Mouse (Mus musculus): ENCODE results near the gene Crnn. TPM values are rescaled to one million over a fixed set of nuclear protein-coding genes. Genes with fewer than 3 reads are reported as not detected.

Gene Crnn
- total RNA-seq (2012; rRNA removed) (not detected in 2 replicates), total RNA-seq (2014; rRNA removed) (not detected in 2 replicates), polyA plus RNA-seq (2012; ENCODE audit: insufficient read length, low read depth) (not detected in 2 replicates)

DNA sequence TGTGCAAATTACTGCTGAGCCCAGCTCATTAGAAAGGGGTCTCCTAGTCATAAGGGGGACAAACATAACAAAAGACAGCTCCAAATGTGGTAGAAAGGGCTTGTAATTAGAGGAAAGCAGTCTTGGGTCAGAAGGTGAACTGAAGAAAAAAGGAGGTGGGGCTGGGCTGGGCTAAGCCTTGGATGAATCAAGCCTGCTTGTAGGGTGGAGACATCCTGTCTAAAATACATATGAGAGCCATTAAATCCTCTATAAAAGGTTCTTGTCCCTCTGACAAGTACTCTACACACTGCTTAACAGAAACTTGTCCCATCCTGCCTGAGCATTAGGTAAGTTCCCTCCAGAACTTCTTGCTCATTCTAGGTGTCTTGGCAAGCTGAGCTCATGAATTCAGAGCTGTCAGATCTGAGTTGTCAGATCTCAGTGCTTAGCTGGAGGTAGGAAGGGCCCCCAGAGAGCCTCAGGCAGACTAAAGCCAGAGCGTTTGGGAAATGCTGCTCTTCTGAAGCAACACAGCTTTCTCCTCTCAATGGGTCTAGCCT is at the start of gene Crnn:
Crnn (plus strand) TSS at position 278 of the 542 bp plus-strand sequence.
- dilution Hi-C loops (cut with MboI; ENCODE audit: extremely low pct_ligation_motif_present, extremely low pct_unique_long_range_greater_than_20kb, low sequenced_read_pairs), result no loop called here
- H3K4me1 ChIP-seq (ENCODE audit: control insufficient read depth in 1 of 2, insufficient read depth in 2 of 2), result no peaks in the 10 kb centered on the region
- no peaks in the 10 kb centered on the region for H3K27me3 ChIP-seq (replicated peaks)
- no peak within 1 kb of the TSS for H3K9ac ChIP-seq (ENCODE audit: insufficient read depth, low read depth)
- no peak for DNase-seq (ENCODE audit: extremely low read depth)
- TF ChIP-seq USF1 (IDR thresholded peaks at IDR 0.05; ENCODE audit: low read depth, low read length), result no peak
- no peak for TF ChIP-seq NRF1 (IDR thresholded peaks at IDR 0.05; ENCODE audit: low read depth, low read length)
- TF ChIP-seq ZNF384 (IDR thresholded peaks at IDR 0.05; ENCODE audit: low read depth, low read length), result no peak
- TF ChIP-seq ZMIZ1 (IDR thresholded peaks at IDR 0.05; ENCODE audit: low read depth, low read length), result no peak
- no peak for TF ChIP-seq TBP (conservative IDR thresholded peaks at IDR 0.05; ENCODE audit: low read depth, low read length)
- TF ChIP-seq CHD2 (IDR thresholded peaks at IDR 0.05; ENCODE audit: low read length), result no peak
- TF ChIP-seq ELF1 (IDR thresholded peaks at IDR 0.05; ENCODE audit: low read depth, low read length), result no peak
- TF ChIP-seq HCFC1 (IDR thresholded peaks at IDR 0.05; ENCODE audit: low read depth, low read length), result no peak
- TF ChIP-seq MEF2A (IDR thresholded peaks at IDR 0.05; ENCODE audit: borderline replicate concordance, low read depth, low read length), result no peak
- TF ChIP-seq ZKSCAN1 (IDR thresholded peaks at IDR 0.05; ENCODE audit: borderline replicate concordance, low read depth, low read length), result no peak
- TF ChIP-seq SIN3A (IDR thresholded peaks at IDR 0.05; ENCODE audit: low read length), result no peak
- no peak for TF ChIP-seq POLR2AphosphoS2 (IDR thresholded peaks at IDR 0.05; ENCODE audit: low read depth, low read length)
- TF ChIP-seq BHLHE40 (IDR thresholded peaks at IDR 0.05; ENCODE audit: low read depth, low read length), result no peak
- TF ChIP-seq UBTF (IDR thresholded peaks at IDR 0.05; ENCODE audit: low read depth, low read length), result no peak
- no peak for TF ChIP-seq EP300 (IDR thresholded peaks at IDR 0.05; ENCODE audit: low read length)
- TF ChIP-seq MAFK (IDR thresholded peaks at IDR 0.05; ENCODE audit: insufficient replicate concordance, low read length), result no peak
- no peak for TF ChIP-seq USF2 (conservative IDR thresholded peaks at IDR 0.05; ENCODE audit: low read depth, low read length)
- no peak for TF ChIP-seq RAD21 (IDR thresholded peaks at IDR 0.05; ENCODE audit: low read depth, low read length)
- TF ChIP-seq KAT2A (IDR thresholded peaks at IDR 0.05; ENCODE audit: insufficient replicate concordance, low read length), result no peak
- no peak for TF ChIP-seq MXI1 (IDR thresholded peaks at IDR 0.05; ENCODE audit: low read depth, low read length)
- no peak within 1 kb of the TSS for H3K4me2 ChIP-seq (ENCODE audit: insufficient read depth, low read depth, poor library complexity, severe bottlenecking)
- in situ Hi-C loops (cut with MboI; ENCODE audit: low pct_ligation_motif_present, low pct_unique_long_range_greater_than_20kb, low sequenced_read_pairs), result no loop called here
- H3K79me2 ChIP-seq (replicated peaks; ENCODE audit: control insufficient read depth, extremely low read depth, insufficient read depth, poor library complexity, severe bottlenecking), result no peaks in the 10 kb centered on the region
- no peak within 1 kb of the TSS for H3K4me3 ChIP-seq (replicated peaks in 1 of 3; ENCODE audit: low read depth in 2 of 3, low read length in 2 of 3, poor library complexity in 1 of 3)
- no peaks in the 10 kb centered on the region for H3K9me3 ChIP-seq (replicated peaks; ENCODE audit: low read length)
- no peak within 1 kb of the TSS for H3K27ac ChIP-seq (ENCODE audit: insufficient read depth, low read depth)
- H3K36me3 ChIP-seq (replicated peaks in 1 of 2; ENCODE audit: control insufficient read depth in 1 of 2, insufficient read depth in 1 of 2, low read length in 1 of 2), result no peaks in the 10 kb centered on the region

DNA sequence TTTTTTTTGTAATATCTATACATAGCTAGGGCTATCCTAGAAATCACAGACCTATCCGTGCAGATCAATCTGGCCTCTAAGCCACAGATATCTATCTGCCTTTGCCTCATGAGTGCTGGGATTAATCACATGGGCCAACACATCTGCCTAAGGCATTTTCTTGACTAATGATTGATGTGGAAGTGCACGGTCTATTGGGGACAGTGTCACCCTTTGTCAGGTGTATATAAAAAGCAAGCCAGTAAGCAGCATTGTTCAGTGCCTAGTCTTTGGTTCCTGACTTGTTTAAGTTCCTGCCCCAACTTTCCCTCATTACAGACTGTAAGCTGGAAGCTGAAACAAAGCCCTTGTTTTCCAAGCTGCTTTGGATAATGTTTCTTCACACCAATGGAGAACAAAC is 48.1 kb upstream of the Crnn start:
- Histone ChIP-seq H3K4me1 (ENCODE audit: control insufficient read depth in 1 of 2, insufficient read depth in 2 of 2) (no peaks in the 10 kb centered on the region), H3K9ac (ENCODE audit: insufficient read depth, low read depth) (no peak overlapping the region), H3K9me3 (replicated peaks; ENCODE audit: low read length) (no peaks in the 10 kb centered on the region), H3K36me3 (replicated peaks in 1 of 2; ENCODE audit: control insufficient read depth in 1 of 2, insufficient read depth in 1 of 2, low read length in 1 of 2) (no peaks in the 10 kb centered on the region), H3K27me3 (replicated peaks) (no peaks in the 10 kb centered on the region), H3K4me3 (replicated peaks in 1 of 3; ENCODE audit: low read depth in 2 of 3, low read length in 2 of 3, poor library complexity in 1 of 3) (no peak overlapping the region), H3K27ac (ENCODE audit: insufficient read depth, low read depth) (no peak overlapping the region), H3K79me2 (replicated peaks; ENCODE audit: control insufficient read depth, extremely low read depth, insufficient read depth, poor library complexity, severe bottlenecking) (no peaks in the 10 kb centered on the region), H3K4me2 (ENCODE audit: insufficient read depth, low read depth, poor library complexity, severe bottlenecking) (no peak overlapping the region)
- DNase-seq (ENCODE audit: extremely low read depth), result no peak
- in situ Hi-C loops (cut with MboI; ENCODE audit: low pct_ligation_motif_present, low pct_unique_long_range_greater_than_20kb, low sequenced_read_pairs) (no loop called here), dilution Hi-C loops (cut with MboI; ENCODE audit: extremely low pct_ligation_motif_present, extremely low pct_unique_long_range_greater_than_20kb, low sequenced_read_pairs) (no loop called here)
- no peak for TF ChIP-seq JUND (conservative IDR thresholded peaks at IDR 0.05; ENCODE audit: low read depth, low read length)
- TF ChIP-seq RAD21 (IDR thresholded peaks at IDR 0.05; ENCODE audit: low read depth, low read length), result no peak
- TF ChIP-seq E2F4 (IDR thresholded peaks at IDR 0.05; ENCODE audit: insufficient replicate concordance, low read depth, low read length), result no peak
